Mouse (Mus musculus) yolk sac, embryonic 10.5 days (tissue): ENCODE data around the gene 4930595D18Rik.
A peak's percentile ranks its signal among the peaks of the same experiment; 100 is the strongest.

Source experiments
- DNase-seq: peaks from one replicate; pipeline ENCODE4 v3.0.0-alpha.2; 2017; ENCODE audit warnings: low spot score

4930595D18Rik gene

GRCm38 (mm10) chr12:111165831-111166591, 18.3 kb downstream of the 4930595D18Rik start, which contains the start of gene Traf3:
TSS of gene Traf3 (plus strand) at chr12:111166370.
- DNase-seq: peak; percentile 75

GRCm38 (mm10) chr12:111165146-111165812, 19.0 kb downstream of the 4930595D18Rik start:
- DNase-seq: no peak

- peak; percentile 81 for DNase-seq
These were observed 20.0 kb downstream of the 4930595D18Rik start for GRCm38 (mm10) chr12:111164310-111164751.

GRCm38 (mm10) chr12:111162312-111163061, 21.8 kb downstream of the 4930595D18Rik start:
- no peak for DNase-seq

GRCm38 (mm10) chr12:111161943-111162311, 22.4 kb downstream of the 4930595D18Rik start:
- no peak for DNase-seq

- DNase-seq: no peak
These were observed 23.4 kb downstream of the 4930595D18Rik start for GRCm38 (mm10) chr12:111160871-111161270.

- DNase-seq: no peak
These were observed 24.4 kb downstream of the 4930595D18Rik start for GRCm38 (mm10) chr12:111159659-111160428.

GRCm38 (mm10) chr12:111155756-111156155, 28.5 kb downstream of the 4930595D18Rik start:
- no peak for DNase-seq

- no peak for DNase-seq
These were observed 29.6 kb downstream of the 4930595D18Rik start for GRCm38 (mm10) chr12:111154641-111155040.

- DNase-seq: no peak
These were observed 30.3 kb downstream of the 4930595D18Rik start for GRCm38 (mm10) chr12:111153946-111154345.

GRCm38 (mm10) chr12:111152981-111153710, 31.1 kb downstream of the 4930595D18Rik start:
- no peak for DNase-seq

- no peak for DNase-seq
These were observed 31.7 kb downstream of the 4930595D18Rik start for GRCm38 (mm10) chr12:111152579-111152978.

- DNase-seq: no peak
These were observed 32.7 kb downstream of the 4930595D18Rik start for GRCm38 (mm10) chr12:111151422-111152156.

GRCm38 (mm10) chr12:111150236-111150596, 34.1 kb downstream of the 4930595D18Rik start:
- no peak for DNase-seq

GRCm38 (mm10) chr12:111149495-111150235, 34.6 kb downstream of the 4930595D18Rik start:
- no peak for DNase-seq

- no peak for DNase-seq
These were observed 39.0 kb downstream of the 4930595D18Rik start for GRCm38 (mm10) chr12:111145269-111145668.

GRCm38 (mm10) chr12:111144598-111144997, 39.7 kb downstream of the 4930595D18Rik start:
- no peak for DNase-seq

- no peak for DNase-seq
These were observed 40.7 kb downstream of the 4930595D18Rik start for GRCm38 (mm10) chr12:111143509-111144063.

- no peak for DNase-seq
These were observed 41.2 kb downstream of the 4930595D18Rik start for GRCm38 (mm10) chr12:111143005-111143508.
